Mouse (Mus musculus) neutrophil, adult 5-6 weeks (primary cell): ENCODE results near the gene Lrrc41. TPM values are rescaled to one million over a fixed set of nuclear protein-coding genes. Genes with fewer than 3 reads are reported as not detected.
A peak's percentile ranks its signal among the peaks of the same experiment; 100 is the strongest.

ENCODE experiments used
- ATAC-seq: fragments of 151-379, 151-347 bp; 2 replicates; pipeline ENCODE4 v1.8.0; 2017; ENCODE audit warnings: mild to moderate bottlenecking, moderate TSS enrichment; ENCODE audit not compliant: insufficient number of reproducible peaks, poor library complexity, low FRiP score, severe bottlenecking; ENCODE audit errors: extremely low read depth
- total RNA-seq: library from RNA; stranded (forward); fragments of 200-1000 nt; gene quantifications from 2 replicates; pipeline ENCODE4 v1.2.3, GENCODE M21; 2017

Gene Lrrc41
- total RNA-seq, 1 experiment from 2014 or later, result 14.8 TPM

- ATAC-seq, result no peak
Measured at GRCm38 (mm10) chr4:116140801-116141574, 65.9 kb downstream of the Lrrc41 start.

- ATAC-seq, result no peak
Measured at GRCm38 (mm10) chr4:116141736-116142135, 66.7 kb downstream of the Lrrc41 start.

GRCm38 (mm10) chr4:116142269-116142668 lies 67.2 kb downstream of the Lrrc41 start:
- ATAC-seq, result no peak

DNA sequence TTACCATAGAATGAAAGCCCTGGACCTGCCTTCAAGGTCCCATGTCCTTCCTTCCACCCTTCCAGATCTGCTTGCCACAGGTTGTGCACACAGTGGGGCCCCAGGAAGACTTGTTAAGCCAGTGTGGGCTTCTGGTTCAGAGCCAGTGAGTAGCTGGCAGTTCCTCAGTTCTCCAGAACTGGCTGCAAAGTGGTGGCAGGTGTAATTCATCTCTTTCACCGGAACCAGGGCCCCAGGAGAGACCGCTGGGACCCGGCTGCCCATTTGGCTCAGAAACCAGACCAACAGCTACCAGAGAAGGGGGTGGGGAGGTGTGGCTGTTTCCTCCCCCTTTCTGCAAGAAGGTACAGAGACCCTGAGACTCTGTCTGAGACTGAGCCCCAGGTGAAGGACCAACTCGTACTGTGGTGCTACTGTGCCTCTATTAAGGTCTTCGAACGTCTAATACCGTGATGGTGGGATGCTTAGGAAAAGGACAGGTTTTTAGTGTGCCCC lies 68.3 kb downstream of the Lrrc41 start:
- peak; percentile 15; the same call in 1 of the 2 replicates for ATAC-seq

DNA sequence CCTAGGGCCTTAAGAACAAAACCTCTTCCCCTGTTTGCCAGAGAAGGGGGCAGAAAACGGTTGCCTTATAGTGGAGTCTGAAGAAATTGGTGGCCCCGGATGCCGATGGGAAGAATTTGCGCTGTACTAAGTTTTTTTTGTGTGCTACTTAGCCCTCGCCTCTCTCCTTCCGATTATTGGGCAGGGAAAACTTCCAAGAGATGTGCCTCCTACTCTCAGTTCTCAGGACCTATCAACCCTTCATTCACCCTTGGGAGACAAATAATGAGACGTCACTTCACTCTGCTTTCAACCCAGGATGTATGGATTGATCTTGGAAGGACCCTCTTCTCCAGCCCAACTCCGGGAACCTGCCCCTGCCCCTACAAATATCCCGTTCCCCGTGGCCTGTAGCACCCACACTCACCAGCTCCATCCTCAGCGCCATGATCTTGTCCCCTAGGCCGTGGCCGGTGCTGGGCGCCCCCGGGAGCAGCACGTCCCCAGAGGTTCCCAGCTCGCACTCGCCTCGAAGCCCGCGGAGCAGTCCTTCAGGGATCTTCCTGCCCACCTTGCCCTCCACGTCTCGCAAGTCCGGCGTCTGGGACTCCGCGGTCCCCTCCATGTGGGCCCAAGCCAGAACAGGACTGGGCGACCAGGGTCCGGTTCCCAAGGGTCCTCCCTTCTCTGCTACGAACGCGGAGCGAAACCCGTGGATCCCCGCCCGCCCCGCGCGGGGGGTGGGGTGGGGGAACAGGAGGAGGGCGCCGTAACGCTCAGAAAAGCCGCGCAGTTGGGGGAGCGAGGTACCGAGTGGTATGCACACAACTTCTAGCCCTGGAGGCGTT lies 69.0 kb downstream of the Lrrc41 start:
- ATAC-seq, result peak; percentile 23

Other genes with a start within 250 kb of the Lrrc41 start
- 16.5 and 20.5 TPM in 2 replicates for gene Mob3c, start 247.2 kb upstream of the Lrrc41 start, total RNA-seq
- gene Mknk1, start 236.1 kb upstream of the Lrrc41 start, total RNA-seq, result 210 and 228 TPM in 2 replicates
- gene Kncn, start 190.9 kb upstream of the Lrrc41 start, total RNA-seq, result not detected in 2 replicates
- gene 6430628N08Rik, start 184.6 kb upstream of the Lrrc41 start, total RNA-seq, result 0.25 TPM in 1 of 2 replicates, not detected in the other
- gene Dmbx1, start 135.3 kb upstream of the Lrrc41 start, total RNA-seq, result not detected in 2 replicates
- gene Faah, start 57.3 kb upstream of the Lrrc41 start, total RNA-seq, result 14.7 and 15.8 TPM in 2 replicates
- 30.7 and 49.6 TPM in 2 replicates for gene Nsun4, start 21.4 kb upstream of the Lrrc41 start, total RNA-seq
- 251 and 277 TPM in 2 replicates for gene Uqcrh, start 198 bp upstream of the Lrrc41 start, total RNA-seq
- 0.86 and 0.93 TPM in 2 replicates for gene Rad54l, start 48.4 kb downstream of the Lrrc41 start, total RNA-seq
- 21.2 and 24.2 TPM in 2 replicates for gene Pomgnt1, start 48.6 kb downstream of the Lrrc41 start, total RNA-seq
- gene Lurap1, start 76.1 kb downstream of the Lrrc41 start, total RNA-seq, result 0.37 and 0.58 TPM in 2 replicates
- gene Tspan1, start 92.3 kb downstream of the Lrrc41 start, total RNA-seq, result 5.0 and 7.1 TPM in 2 replicates
- not detected in 2 replicates for gene 1700042G07Rik, start 98.1 kb downstream of the Lrrc41 start, total RNA-seq
- gene Gm49337, start 98.1 kb downstream of the Lrrc41 start, total RNA-seq, result not detected in 2 replicates
- gene Pik3r3, start 146.3 kb downstream of the Lrrc41 start, total RNA-seq, result 0.70 and 1.6 TPM in 2 replicates